Mouse (Mus musculus) lung, postnatal 0 days (tissue): ENCODE measurements around the gene Spx. TPM values are rescaled to one million over a fixed set of nuclear protein-coding genes. Genes with fewer than 3 reads are reported as not detected.

ENCODE experiments used
- ATAC-seq: fragments of 200-750 bp; cut with Nextera tagmentation; 2 replicates; pipeline ENCODE4 v1.8.0; 2017; ENCODE audit warnings: moderate library complexity
- DNase-seq: peaks from one replicate; pipeline ENCODE4 v3.0.0-alpha.2; 2016; ENCODE audit warnings: low spot score
- H3K27ac ChIP-seq: fragments of 300-500 bp; sonication (generic); 2 replicates; pipeline ENCODE4 v1.5.1; 2014; ENCODE audit warnings: antibody characterized with exemption, mild to moderate bottlenecking, low read length, mixed read lengths
- H3K27me3 ChIP-seq: fragments of 300-500 bp; sonication (generic); replicated peaks from 2 replicates; pipeline ENCODE4 v1.6.1; 2014; ENCODE audit warnings: low read length, mixed read lengths; ENCODE audit not compliant: insufficient read depth
- H3K36me3 ChIP-seq: fragments of 300-500 bp; sonication (generic); 2 replicates; pipeline ENCODE4 v1.6.1; 2014; ENCODE audit warnings: low read length, mixed read lengths; ENCODE audit not compliant: insufficient read depth
- H3K4me1 ChIP-seq: fragments of 300-500 bp; sonication (generic); 2 replicates; pipeline ENCODE4 v1.6.1; 2014; ENCODE audit warnings: antibody characterized with exemption, low read depth, low read length, mixed read lengths; ENCODE audit not compliant: insufficient read depth
- H3K4me2 ChIP-seq: fragments of 300-500 bp; sonication (generic); replicated peaks from 2 replicates; pipeline ENCODE4 v1.6.1; 2014; ENCODE audit warnings: low read depth, mild to moderate bottlenecking, low read length, moderate library complexity, mixed read lengths
- H3K4me3 ChIP-seq: fragments of 300-500 bp; sonication (generic); 2 replicates; pipeline ENCODE4 v1.5.1; 2014; ENCODE audit warnings: low read depth, low read length
- H3K9ac ChIP-seq: fragments of 300-500 bp; sonication (generic); replicated peaks from 2 replicates; pipeline ENCODE4 v1.6.1; 2014; ENCODE audit warnings: low read depth, mild to moderate bottlenecking
- H3K9me3 ChIP-seq: fragments of 300-500 bp; sonication (generic); 2 replicates; pipeline ENCODE4 v1.6.1; 2016; ENCODE audit warnings: low read length, mixed read lengths
- CTCF ChIP-seq: IDR thresholded peaks from 2 replicates; pipeline ENCODE4 v1.5.1; 2016; ENCODE audit warnings: antibody characterized with exemption, mild to moderate bottlenecking
- EP300 ChIP-seq: IDR thresholded peaks from 2 replicates; pipeline ENCODE4 v1.6.1; 2016; ENCODE audit warnings: antibody characterized with exemption, mild to moderate bottlenecking, control low read depth
- WGBS: fragments of 180-500 bp; shearing (Covaris S2); extraction: QIAGEN DNeasy Blood & Tissue Kit; methylation state at CpG from one replicate; pipeline ENCODE4 v1.1.7; 2014; 5-methylcytosine and 5-hydroxymethylcytosine counted together
- polyA plus RNA-seq: library from polyadenylated mRNA; unstranded; fragments of >200 nt; fragmentation: Nextera tagmentation; extraction: Ambion mirVana; gene quantifications from 2 replicates; pipeline ENCODE4 v1.2.1, GENCODE M21; 2015

Gene Spx
- polyA plus RNA-seq, 1 experiment from 2014 or later, result 0.43 TPM

DNA sequence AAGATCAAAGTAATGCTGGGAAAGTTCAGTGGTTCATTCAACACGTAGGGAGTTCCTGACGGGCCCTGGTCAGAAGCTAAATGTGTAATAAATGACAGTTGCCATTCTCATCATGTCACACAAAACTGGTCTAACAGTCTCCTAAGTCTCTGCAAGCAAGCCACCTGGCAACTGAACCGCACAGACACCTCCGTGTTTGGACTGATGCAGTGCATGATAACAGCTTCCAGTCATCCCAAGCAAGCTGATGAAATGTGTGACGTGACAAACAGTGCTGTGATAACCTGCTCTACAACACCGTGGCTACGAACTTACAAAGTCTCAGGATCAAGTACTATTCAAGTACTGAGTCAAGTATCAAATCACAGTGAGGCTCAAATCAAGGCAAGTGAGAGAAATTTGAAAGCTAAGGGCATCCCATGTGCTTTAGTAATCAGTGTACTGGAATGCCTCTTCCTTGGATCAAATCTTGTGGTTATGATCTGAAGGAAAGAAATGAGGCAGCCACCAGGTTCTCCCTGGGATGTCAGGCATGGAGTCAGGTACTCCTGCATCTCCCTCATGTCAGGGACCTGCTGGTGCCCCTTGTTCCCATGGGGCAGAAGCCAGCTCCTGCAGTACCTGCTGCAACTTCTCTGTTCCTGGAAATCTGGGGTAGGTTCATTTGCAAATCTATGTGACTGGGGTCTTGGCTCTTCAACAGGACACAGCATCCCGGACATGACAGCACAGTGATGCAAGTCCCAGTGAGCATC lies 34.5 kb upstream of the Spx start:
- Histone ChIP-seq H3K4me2 (no peak overlapping the region), H3K4me1 (no peaks in the 10 kb centered on the region), H3K27me3 (no peaks in the 10 kb centered on the region), H3K27ac (no peak overlapping the region), H3K9me3 (no peaks in the 10 kb centered on the region), H3K36me3 (peaks cover 11% of the 10 kb centered on the region), H3K4me3 (no peak overlapping the region), H3K9ac (no peak overlapping the region)
- TF ChIP-seq CTCF (no peak), EP300 (no peak)
- no peak for DNase-seq
- no peak for ATAC-seq
- WGBS, result 77% methylated on average over 8 of the region's 8 CpGs

DNA sequence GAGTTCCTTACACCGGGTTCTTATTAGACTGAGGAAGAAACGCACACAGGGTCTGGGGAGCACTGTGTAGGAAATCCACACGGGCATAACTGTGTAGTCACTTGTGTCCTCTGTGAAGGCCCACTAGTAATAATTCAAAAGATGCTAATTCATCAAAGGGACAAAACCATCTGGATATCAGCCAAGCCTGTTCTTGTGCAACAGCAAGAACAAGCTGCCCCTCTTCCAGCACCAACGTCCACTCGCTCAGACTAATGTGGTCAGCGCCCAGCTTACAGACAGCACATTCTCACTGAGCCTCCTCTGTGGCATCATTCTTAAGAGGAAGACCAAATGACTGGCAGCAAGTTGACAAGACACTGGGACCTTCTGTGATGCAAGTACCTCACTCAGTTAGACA lies 33.3 kb upstream of the Spx start:
- no peak for DNase-seq
- WGBS, result 76% methylated on average over 6 of the region's 6 CpGs
- ATAC-seq, result no peak
- H3K4me3 ChIP-seq, result no peak overlapping the region
- no peak overlapping the region for H3K27ac ChIP-seq
- H3K9ac ChIP-seq, result no peak overlapping the region
- H3K9me3 ChIP-seq, result no peaks in the 10 kb centered on the region
- TF ChIP-seq EP300, result no peak
- TF ChIP-seq CTCF, result no peak
- H3K4me1 ChIP-seq, result no peaks in the 10 kb centered on the region
- no peak overlapping the region for H3K4me2 ChIP-seq
- no peaks in the 10 kb centered on the region for H3K27me3 ChIP-seq
- H3K36me3 ChIP-seq, result peaks cover 11% of the 10 kb centered on the region

DNA sequence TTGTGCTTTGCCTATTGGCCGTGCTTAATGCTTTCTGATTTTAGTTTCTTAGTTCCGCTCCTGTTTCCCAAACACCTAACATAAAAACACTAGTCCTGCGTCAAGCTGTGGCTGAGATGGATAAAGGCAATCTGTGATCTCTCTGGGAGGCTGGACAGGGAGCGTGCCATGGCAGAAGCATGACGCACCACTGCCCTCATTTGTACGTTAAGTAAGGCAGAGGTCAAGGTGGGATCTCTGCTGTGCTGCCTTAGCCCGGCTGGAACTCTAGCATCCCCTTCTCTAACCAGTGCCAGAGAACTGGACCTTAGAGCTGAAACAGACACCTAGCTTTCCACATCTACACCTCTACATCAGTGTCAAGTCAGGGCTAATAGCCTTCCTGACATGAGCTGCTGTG lies 31.6 kb upstream of the Spx start:
- 93% methylated on average over 7 of the region's 7 CpGs for WGBS

DNA sequence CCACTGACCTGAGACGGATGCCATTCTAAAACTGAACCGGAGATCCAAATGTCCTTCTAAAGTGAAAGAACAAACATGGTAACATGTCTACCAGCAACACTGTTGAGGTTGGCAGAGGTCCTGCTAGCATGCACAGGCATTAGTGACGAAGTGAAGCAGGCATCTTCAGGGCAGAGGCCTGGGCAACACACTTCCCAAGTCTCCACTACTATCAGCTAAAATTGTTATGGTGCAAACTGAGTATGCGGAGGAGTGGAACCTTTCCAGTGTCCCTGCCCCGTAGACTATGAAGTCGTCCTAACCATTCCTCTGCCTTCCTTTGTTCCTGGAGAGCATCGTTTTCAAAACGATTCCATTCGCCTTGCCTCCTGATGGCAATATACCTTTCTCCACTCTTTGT lies 28.7 kb upstream of the Spx start:
- DNase-seq, result no peak

More for the DNA sequence above, 31.6 kb upstream of the Spx start:
- ATAC-seq, result no peak
- peaks cover 4% of the 10 kb centered on the region; the same call in 1 of the 2 replicates for H3K36me3 ChIP-seq
- H3K9ac ChIP-seq, result no peak overlapping the region
- no peaks in the 10 kb centered on the region for H3K9me3 ChIP-seq
- no peak overlapping the region for H3K27ac ChIP-seq
- H3K4me1 ChIP-seq, result no peaks in the 10 kb centered on the region; the same call in 1 of the 2 replicates
- TF ChIP-seq CTCF (no peak), EP300 (no peak)
- H3K4me3 ChIP-seq, result no peak overlapping the region
- DNase-seq, result no peak
- no peak overlapping the region for H3K4me2 ChIP-seq
- no peaks in the 10 kb centered on the region for H3K27me3 ChIP-seq

DNA sequence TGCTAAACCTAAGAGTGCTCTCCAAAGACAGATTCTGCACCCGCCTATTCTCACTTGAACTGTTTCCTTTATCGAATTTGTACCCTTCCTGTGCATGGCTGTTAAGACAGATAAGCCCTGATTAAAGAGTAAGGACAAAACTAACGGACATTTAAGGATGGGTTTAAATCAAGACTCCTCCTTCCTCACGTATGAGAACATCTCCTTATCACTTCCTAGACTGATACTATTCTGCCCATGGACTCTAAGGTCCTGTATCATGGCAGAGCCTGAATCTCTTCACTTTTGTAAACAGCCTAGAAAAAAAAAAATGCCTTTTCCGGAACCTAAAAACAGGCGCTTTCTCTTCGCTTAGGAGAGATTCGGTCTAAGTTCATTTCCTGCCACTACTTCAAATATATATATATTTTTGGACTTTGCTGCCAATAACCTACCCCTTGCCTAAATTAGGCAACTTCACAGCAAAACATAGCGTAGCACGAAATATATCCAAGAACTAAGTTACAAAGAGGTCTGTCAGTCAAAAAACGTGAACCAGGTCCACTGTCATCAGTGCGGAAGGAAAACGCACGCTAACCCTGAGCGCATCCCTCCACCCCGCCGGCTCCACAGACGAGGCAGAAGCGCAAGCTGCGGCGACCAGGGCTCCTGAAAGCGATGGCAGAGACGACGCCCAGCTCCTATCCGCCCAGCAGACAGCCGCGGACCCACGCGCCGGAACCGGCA lies 26.8 kb upstream of the Spx start:
- Histone ChIP-seq H3K4me1 (peaks cover 3% of the 10 kb centered on the region; the same call in 1 of the 2 replicates), H3K36me3 (no peaks in the 10 kb centered on the region), H3K9ac (peak overlapping the region; percentile 52), H3K9me3 (no peaks in the 10 kb centered on the region), H3K4me3 (peak overlapping the region; percentile 91), H3K27me3 (no peaks in the 10 kb centered on the region), H3K27ac (no peak overlapping the region), H3K4me2 (peak overlapping the region; percentile 96)
- ATAC-seq (no peak; the same call in 1 of the 2 replicates), DNase-seq (no peak)
- 2% methylated on average over 31 of the region's 31 CpGs for WGBS
- no peak for TF ChIP-seq EP300
- TF ChIP-seq CTCF, result no peak

More for the DNA sequence above, 28.7 kb upstream of the Spx start:
- Histone ChIP-seq H3K4me3 (no peak overlapping the region), H3K27me3 (no peaks in the 10 kb centered on the region), H3K36me3 (no peaks in the 10 kb centered on the region), H3K4me2 (no peak overlapping the region), H3K27ac (no peak overlapping the region), H3K4me1 (peaks cover 3% of the 10 kb centered on the region; the same call in 1 of the 2 replicates), H3K9me3 (no peaks in the 10 kb centered on the region), H3K9ac (no peak overlapping the region)
- no peak for ATAC-seq
- TF ChIP-seq EP300, result no peak
- TF ChIP-seq CTCF, result no peak
- WGBS, result 91% methylated on average over 9 of the region's 9 CpGs

DNA sequence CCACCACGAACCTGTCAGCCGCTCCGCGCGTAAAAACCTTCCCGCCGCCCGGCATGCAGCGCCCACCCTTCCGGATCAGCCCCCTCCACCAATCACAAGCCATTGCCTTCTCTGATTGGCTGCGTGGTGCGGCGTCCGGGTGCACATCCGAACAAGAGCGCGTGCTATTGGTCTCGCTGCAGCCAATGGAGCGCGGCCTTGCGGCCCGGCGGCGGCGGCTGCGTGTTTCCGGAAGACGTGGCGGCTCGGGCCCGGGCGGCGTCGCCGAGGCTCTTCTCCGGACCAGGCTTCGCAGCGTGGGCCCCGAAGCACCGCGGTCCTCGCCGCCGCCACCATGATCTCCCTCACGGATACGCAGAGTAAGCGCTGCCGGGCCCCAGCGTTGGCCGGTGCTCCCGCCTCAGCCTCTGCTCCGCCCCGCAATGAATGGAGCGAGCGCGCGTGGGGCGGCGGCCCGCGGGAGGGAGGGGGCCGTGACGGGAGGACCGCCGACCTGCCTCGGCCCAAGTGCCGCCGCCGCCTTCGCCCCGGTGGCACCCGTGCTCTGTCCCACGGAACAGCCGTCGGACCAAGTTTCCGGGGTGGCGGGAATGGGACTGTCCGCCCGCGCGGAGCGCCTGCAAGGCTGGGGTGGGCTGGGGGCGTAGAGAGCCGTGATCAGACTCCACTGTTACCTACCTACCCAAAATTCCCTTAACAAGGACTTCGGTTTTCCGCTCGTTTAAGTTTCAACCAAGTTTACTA lies 26.1 kb upstream of the Spx start, which contains the start of the genes Recql and Golt1b:
Recql (minus strand) TSS at position 77 of the 744 bp plus-strand sequence.
Golt1b (plus strand) TSS at position 211 of the 744 bp plus-strand sequence.
- H3K4me1 ChIP-seq, result peaks cover 3% of the 10 kb centered on the region; the same call in 1 of the 2 replicates
- ATAC-seq, result peak; percentile 100
- no peaks in the 10 kb centered on the region for H3K27me3 ChIP-seq
- WGBS, result under 1% methylated on average over 75 of the region's 87 CpGs
- H3K27ac ChIP-seq, result no peak within 1 kb of the TSS
- peak within 1 kb of the TSS; percentile 89 for H3K9ac ChIP-seq
- H3K36me3 ChIP-seq, result no peaks in the 10 kb centered on the region
- H3K9me3 ChIP-seq, result no peaks in the 10 kb centered on the region
- H3K4me3 ChIP-seq, result peak within 1 kb of the TSS; percentile 91
- peak; percentile 98 for DNase-seq
- peak within 1 kb of the TSS; percentile 96 for H3K4me2 ChIP-seq
- no peak for TF ChIP-seq CTCF
- TF ChIP-seq EP300, result peak; percentile 12; the same call in 1 of the 2 replicates
